Mouse (Mus musculus): ENCODE measurements around the gene Mvd. TPM values are rescaled to one million over a fixed set of nuclear protein-coding genes. Genes with fewer than 3 reads are reported as not detected.

The Mvd gene
- polyA plus RNA-seq, 1 experiment from 2014 or later: 87.7 TPM

- peaks cover 7% of the 10 kb centered on the region; the same call in 1 of the 2 replicates for H3K4me1 ChIP-seq (ENCODE audit: control insufficient read depth, insufficient read depth, low read depth, low read length)
- H3K9me3 ChIP-seq (ENCODE audit: control insufficient read depth, low read length): peaks cover 3% of the 10 kb centered on the region; the same call in 1 of the 2 replicates
- 67% methylated on average over 11 of the region's 11 CpGs for WGBS
- H3K27me3 ChIP-seq (replicated peaks; ENCODE audit: control insufficient read depth, insufficient read depth, low read length): peaks cover 6% of the 10 kb centered on the region
- no peak overlapping the region; the same call in 1 of the 2 replicates for H3K4me2 ChIP-seq (ENCODE audit: low read length)
- H3K4me3 ChIP-seq (ENCODE audit: low read length): no peak overlapping the region
- H3K27ac ChIP-seq (ENCODE audit: low read depth, low read length): no peak overlapping the region
- no peak overlapping the region for H3K9ac ChIP-seq (ENCODE audit: low read depth, low read length)
- H3K36me3 ChIP-seq (ENCODE audit: control insufficient read depth, insufficient read depth, low read length): peaks cover 38% of the 10 kb centered on the region
- peak; percentile 7; the same call in 1 of the 2 replicates for ATAC-seq
Measured at GRCm38 (mm10) chr8:122433269-122433905, 9.8 kb downstream of the Mvd start.

- H3K27me3 ChIP-seq (replicated peaks; ENCODE audit: control insufficient read depth, insufficient read depth, low read length): peaks cover 6% of the 10 kb centered on the region
- WGBS: 6% methylated on average over 43 of the region's 45 CpGs
- peak within 1 kb of the TSS; percentile 64 for H3K4me2 ChIP-seq (ENCODE audit: low read length)
- H3K36me3 ChIP-seq (ENCODE audit: control insufficient read depth, insufficient read depth, low read length): peaks cover 31% of the 10 kb centered on the region
- ATAC-seq: 0 out of 2 replicates have a peak, but pooled peaks have one; percentile 55
- peaks cover 3% of the 10 kb centered on the region; the same call in 1 of the 2 replicates for H3K9me3 ChIP-seq (ENCODE audit: control insufficient read depth, low read length)
- no peak within 1 kb of the TSS for H3K27ac ChIP-seq (ENCODE audit: low read depth, low read length)
- peak within 1 kb of the TSS; percentile 38 for H3K4me3 ChIP-seq (ENCODE audit: low read length)
- peak within 1 kb of the TSS; percentile 65 for H3K9ac ChIP-seq (ENCODE audit: low read depth, low read length)
- H3K4me1 ChIP-seq (ENCODE audit: control insufficient read depth, insufficient read depth, low read depth, low read length): peaks cover 7% of the 10 kb centered on the region; the same call in 1 of the 2 replicates
Measured at GRCm38 (mm10) chr8:122432443-122433268, 10.6 kb downstream of the Mvd start, which contains the start of gene Cyba. Gene Cyba (minus strand): TSS chr8:122432930.

- ATAC-seq: no peak
- no peak overlapping the region for H3K27ac ChIP-seq (ENCODE audit: low read depth, low read length)
Measured at GRCm38 (mm10) chr8:122431694-122432442, 11.4 kb downstream of the Mvd start.

GRCm38 (mm10) chr8:122430646-122431045 lies 12.6 kb downstream of the Mvd start:
- H3K4me1 ChIP-seq (ENCODE audit: control insufficient read depth, insufficient read depth, low read depth, low read length): peaks cover 7% of the 10 kb centered on the region; the same call in 1 of the 2 replicates
- WGBS: 86% methylated on average over 3 of the region's 3 CpGs
- H3K36me3 ChIP-seq (ENCODE audit: control insufficient read depth, insufficient read depth, low read length): peaks cover 21% of the 10 kb centered on the region
- no peak overlapping the region for H3K4me3 ChIP-seq (ENCODE audit: low read length)
- H3K4me2 ChIP-seq (ENCODE audit: low read length): no peak overlapping the region
- peaks cover 6% of the 10 kb centered on the region for H3K27me3 ChIP-seq (replicated peaks; ENCODE audit: control insufficient read depth, insufficient read depth, low read length)
- ATAC-seq: no peak
- peaks cover 3% of the 10 kb centered on the region; the same call in 1 of the 2 replicates for H3K9me3 ChIP-seq (ENCODE audit: control insufficient read depth, low read length)
- no peak overlapping the region for H3K27ac ChIP-seq (ENCODE audit: low read depth, low read length)
- H3K9ac ChIP-seq (ENCODE audit: low read depth, low read length): no peak overlapping the region

More at GRCm38 (mm10) chr8:122431694-122432442, 11.4 kb downstream of the Mvd start:
- H3K9me3 ChIP-seq (ENCODE audit: control insufficient read depth, low read length): peaks cover 3% of the 10 kb centered on the region; the same call in 1 of the 2 replicates
- peaks cover 7% of the 10 kb centered on the region; the same call in 1 of the 2 replicates for H3K4me1 ChIP-seq (ENCODE audit: control insufficient read depth, insufficient read depth, low read depth, low read length)
- peaks cover 6% of the 10 kb centered on the region for H3K27me3 ChIP-seq (replicated peaks; ENCODE audit: control insufficient read depth, insufficient read depth, low read length)
- H3K4me3 ChIP-seq (ENCODE audit: low read length): peak overlapping the region; percentile 38
- WGBS: 41% methylated on average over 18 of the region's 18 CpGs
- peak overlapping the region; percentile 65; the same call in 1 of the 2 replicates for H3K9ac ChIP-seq (ENCODE audit: low read depth, low read length)
- H3K36me3 ChIP-seq (ENCODE audit: control insufficient read depth, insufficient read depth, low read length): peaks cover 30% of the 10 kb centered on the region
- peak overlapping the region; percentile 64 for H3K4me2 ChIP-seq (ENCODE audit: low read length)

- no peaks in the 10 kb centered on the region for H3K9me3 ChIP-seq (ENCODE audit: control insufficient read depth, low read length)
- H3K9ac ChIP-seq (ENCODE audit: low read depth, low read length): no peak overlapping the region
- no peak overlapping the region for H3K4me3 ChIP-seq (ENCODE audit: low read length)
- no peak for ATAC-seq
- H3K36me3 ChIP-seq (ENCODE audit: control insufficient read depth, insufficient read depth, low read length): peaks cover 17% of the 10 kb centered on the region
- no peak overlapping the region for H3K4me2 ChIP-seq (ENCODE audit: low read length)
- WGBS: 86% methylated on average over 10 of the region's 10 CpGs
- H3K4me1 ChIP-seq (ENCODE audit: control insufficient read depth, insufficient read depth, low read depth, low read length): peaks cover 7% of the 10 kb centered on the region; the same call in 1 of the 2 replicates
- no peak overlapping the region for H3K27ac ChIP-seq (ENCODE audit: low read depth, low read length)
- peaks cover 6% of the 10 kb centered on the region for H3K27me3 ChIP-seq (replicated peaks; ENCODE audit: control insufficient read depth, insufficient read depth, low read length)
Measured at GRCm38 (mm10) chr8:122430058-122430636, 13.1 kb downstream of the Mvd start.

- peaks cover 7% of the 10 kb centered on the region; the same call in 1 of the 2 replicates for H3K4me1 ChIP-seq (ENCODE audit: control insufficient read depth, insufficient read depth, low read depth, low read length)
- no peaks in the 10 kb centered on the region for H3K9me3 ChIP-seq (ENCODE audit: control insufficient read depth, low read length)
- no peak overlapping the region for H3K27ac ChIP-seq (ENCODE audit: low read depth, low read length)
- peaks cover 6% of the 10 kb centered on the region for H3K27me3 ChIP-seq (replicated peaks; ENCODE audit: control insufficient read depth, insufficient read depth, low read length)
- H3K9ac ChIP-seq (ENCODE audit: low read depth, low read length): no peak overlapping the region
- no peak overlapping the region for H3K4me3 ChIP-seq (ENCODE audit: low read length)
- peaks cover 1% of the 10 kb centered on the region for H3K36me3 ChIP-seq (ENCODE audit: control insufficient read depth, insufficient read depth, low read length)
- WGBS: 89% methylated on average over 9 of the region's 9 CpGs
- no peak for ATAC-seq
- no peak overlapping the region for H3K4me2 ChIP-seq (ENCODE audit: low read length)
Measured at GRCm38 (mm10) chr8:122428163-122428562, 15.1 kb downstream of the Mvd start.

GRCm38 (mm10) chr8:122427607-122428006 lies 15.6 kb downstream of the Mvd start:
- Histone ChIP-seq H3K9ac (ENCODE audit: low read depth, low read length) (no peak overlapping the region), H3K4me2 (ENCODE audit: low read length) (no peak overlapping the region), H3K9me3 (ENCODE audit: control insufficient read depth, low read length) (no peaks in the 10 kb centered on the region), H3K4me3 (ENCODE audit: low read length) (no peak overlapping the region), H3K27ac (ENCODE audit: low read depth, low read length) (no peak overlapping the region), H3K4me1 (ENCODE audit: control insufficient read depth, insufficient read depth, low read depth, low read length) (peaks cover 2% of the 10 kb centered on the region; the same call in 1 of the 2 replicates), H3K36me3 (ENCODE audit: control insufficient read depth, insufficient read depth, low read length) (no peaks in the 10 kb centered on the region), H3K27me3 (replicated peaks; ENCODE audit: control insufficient read depth, insufficient read depth, low read length) (peaks cover under 1% of the 10 kb centered on the region; the same call in 1 of the 2 replicates)
- 80% methylated on average over 7 of the region's 7 CpGs for whole genome bisulfite sequencing
- no peak for ATAC-seq

- Histone ChIP-seq H3K36me3 (ENCODE audit: control insufficient read depth, insufficient read depth, low read length) (no peaks in the 10 kb centered on the region), H3K9me3 (ENCODE audit: control insufficient read depth, low read length) (no peaks in the 10 kb centered on the region), H3K4me2 (ENCODE audit: low read length) (no peak overlapping the region), H3K4me3 (ENCODE audit: low read length) (no peak overlapping the region), H3K27ac (ENCODE audit: low read depth, low read length) (no peak overlapping the region), H3K4me1 (ENCODE audit: control insufficient read depth, insufficient read depth, low read depth, low read length) (no peaks in the 10 kb centered on the region), H3K27me3 (replicated peaks; ENCODE audit: control insufficient read depth, insufficient read depth, low read length) (no peaks in the 10 kb centered on the region), H3K9ac (ENCODE audit: low read depth, low read length) (no peak overlapping the region)
- 85% methylated on average over 9 of the region's 9 CpGs for WGBS
- no peak for ATAC-seq
Measured at GRCm38 (mm10) chr8:122426145-122426544, 17.1 kb downstream of the Mvd start.

All from hindbrain, embryonic 16.5 days (tissue).